Mouse (Mus musculus): ENCODE results near the gene Lims1. TPM values are rescaled to one million over a fixed set of nuclear protein-coding genes. Genes with fewer than 3 reads are reported as not detected.

The Lims1 gene
- total RNA-seq (2014; rRNA removed) (18.2 and 19.7 TPM in 2 replicates), polyA plus RNA-seq (2012; rRNA removed) (2.7 and 5.5 TPM in 2 replicates)

- H3K79me2 ChIP-seq (ENCODE audit: control insufficient read depth, insufficient read depth, low read length) = peaks cover 5% of the 10 kb centered on the region; the same call in 1 of the 2 replicates
- H3K36me3 ChIP-seq (ENCODE audit: control insufficient read depth, insufficient read depth, low read length) = no peaks in the 10 kb centered on the region
- peak within 1 kb of the TSS; percentile 76 for H3K4me3 ChIP-seq (ENCODE audit: insufficient read depth, low read depth, low read length)
- peak within 1 kb of the TSS; percentile 75 for H3K9ac ChIP-seq (ENCODE audit: low read depth, low read length)
- under 1% methylated on average over 82 of the region's 86 CpGs for WGBS
- H3K27ac ChIP-seq (replicated peaks; ENCODE audit: insufficient read depth, low read depth, low read length) = peak within 1 kb of the TSS; percentile 51
- H3K4me1 ChIP-seq (ENCODE audit: control insufficient read depth, insufficient read depth, low read length) = no peaks in the 10 kb centered on the region
- peak; percentile 92 for DNase-seq (ENCODE audit: extremely low read depth, low read depth, low spot score)
- TF ChIP-seq POLR2A (IDR thresholded peaks at IDR 0.05; ENCODE audit: extremely low read depth, insufficient read depth, low read length) = peak; percentile 90
- no peak for TF ChIP-seq CTCF (IDR thresholded peaks at IDR 0.05; ENCODE audit: low read depth, low read length)
- H3K27me3 ChIP-seq (ENCODE audit: control insufficient read depth, insufficient read depth, low read length) = no peaks in the 10 kb centered on the region
Measured at GRCm38 (mm10) chr10:58323028-58323991, at the start of gene Lims1. Gene Lims1 (plus strand): TSS chr10:58323466.

DNA sequence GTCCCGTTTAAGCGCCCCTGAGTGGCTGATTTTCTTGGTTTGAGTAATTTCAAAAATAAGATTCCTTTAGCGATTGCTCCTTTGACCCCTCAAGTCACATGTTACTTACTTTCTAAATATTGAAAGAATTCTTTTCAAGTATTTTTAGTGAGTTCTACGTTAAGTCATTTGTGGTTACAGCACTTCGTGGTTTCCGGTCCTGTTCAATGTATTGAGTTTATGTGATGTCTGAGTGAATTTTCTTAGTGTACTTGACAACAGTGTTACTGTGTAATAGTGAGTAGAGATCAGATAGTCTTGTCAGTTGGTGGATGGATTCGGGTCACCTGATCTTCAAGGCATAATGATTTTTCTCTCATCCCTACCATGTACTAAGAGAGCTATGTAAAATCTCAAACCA is 41.0 kb upstream of the Lims1 start:
- Histone ChIP-seq H3K4me3 (ENCODE audit: insufficient read depth, low read depth, low read length) (no peak overlapping the region), H3K9ac (ENCODE audit: low read depth, low read length) (no peak overlapping the region), H3K36me3 (ENCODE audit: control insufficient read depth, insufficient read depth, low read length) (peaks cover 47% of the 10 kb centered on the region), H3K4me1 (ENCODE audit: control insufficient read depth, insufficient read depth, low read length) (no peaks in the 10 kb centered on the region), H3K27me3 (ENCODE audit: control insufficient read depth, insufficient read depth, low read length) (no peaks in the 10 kb centered on the region), H3K27ac (replicated peaks; ENCODE audit: insufficient read depth, low read depth, low read length) (no peak overlapping the region), H3K79me2 (ENCODE audit: control insufficient read depth, insufficient read depth, low read length) (no peaks in the 10 kb centered on the region)
- no peak for DNase-seq (ENCODE audit: extremely low read depth, low read depth, low spot score)
- TF ChIP-seq CTCF (IDR thresholded peaks at IDR 0.05; ENCODE audit: low read depth, low read length) (no peak), POLR2A (IDR thresholded peaks at IDR 0.05; ENCODE audit: extremely low read depth, insufficient read depth, low read length) (no peak)
- 90% methylated on average over 7 of the region's 7 CpGs for WGBS

DNA sequence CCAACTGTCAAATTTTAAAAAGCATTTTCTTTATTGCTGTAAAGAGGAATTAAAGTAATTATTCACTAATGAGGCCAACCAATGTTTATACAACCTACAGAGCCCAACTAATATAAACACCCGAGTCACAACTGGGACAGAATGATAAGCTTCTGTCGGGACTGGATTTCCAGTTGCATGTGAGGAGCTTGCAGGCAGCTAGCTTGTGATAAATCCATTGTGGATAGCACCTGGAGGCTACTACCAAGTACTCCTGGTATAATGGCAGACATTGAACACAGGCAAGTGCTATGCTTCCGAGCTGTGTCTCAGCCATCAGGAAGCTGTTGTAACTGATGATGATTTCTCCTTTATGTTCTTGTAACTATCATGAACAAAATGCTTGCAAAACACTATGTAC is 32.5 kb upstream of the Lims1 start:
- Histone ChIP-seq H3K27ac (replicated peaks; ENCODE audit: insufficient read depth, low read depth, low read length) (no peak overlapping the region), H3K4me3 (ENCODE audit: insufficient read depth, low read depth, low read length) (no peak overlapping the region), H3K4me1 (ENCODE audit: control insufficient read depth, insufficient read depth, low read length) (no peaks in the 10 kb centered on the region), H3K27me3 (ENCODE audit: control insufficient read depth, insufficient read depth, low read length) (no peaks in the 10 kb centered on the region), H3K36me3 (ENCODE audit: control insufficient read depth, insufficient read depth, low read length) (peaks cover 72% of the 10 kb centered on the region), H3K79me2 (ENCODE audit: control insufficient read depth, insufficient read depth, low read length) (no peaks in the 10 kb centered on the region), H3K9ac (ENCODE audit: low read depth, low read length) (no peak overlapping the region)
- WGBS = 72% methylated on average over 3 of the region's 3 CpGs
- no peak for DNase-seq (ENCODE audit: extremely low read depth, low read depth, low spot score)
- TF ChIP-seq POLR2A (IDR thresholded peaks at IDR 0.05; ENCODE audit: extremely low read depth, insufficient read depth, low read length) (no peak), CTCF (IDR thresholded peaks at IDR 0.05; ENCODE audit: low read depth, low read length) (no peak)

GRCm38 (mm10) chr10:58294246-58294645 is 29.0 kb upstream of the Lims1 start:
- Histone ChIP-seq H3K36me3 (ENCODE audit: control insufficient read depth, insufficient read depth, low read length) (peaks cover 77% of the 10 kb centered on the region), H3K4me1 (ENCODE audit: control insufficient read depth, insufficient read depth, low read length) (no peaks in the 10 kb centered on the region), H3K27ac (replicated peaks; ENCODE audit: insufficient read depth, low read depth, low read length) (no peak overlapping the region), H3K79me2 (ENCODE audit: control insufficient read depth, insufficient read depth, low read length) (no peaks in the 10 kb centered on the region), H3K27me3 (ENCODE audit: control insufficient read depth, insufficient read depth, low read length) (no peaks in the 10 kb centered on the region), H3K9ac (ENCODE audit: low read depth, low read length) (no peak overlapping the region), H3K4me3 (ENCODE audit: insufficient read depth, low read depth, low read length) (no peak overlapping the region)
- TF ChIP-seq POLR2A (IDR thresholded peaks at IDR 0.05; ENCODE audit: extremely low read depth, insufficient read depth, low read length) = no peak
- no peak for TF ChIP-seq CTCF (IDR thresholded peaks at IDR 0.05; ENCODE audit: low read depth, low read length)
- DNase-seq (ENCODE audit: extremely low read depth, low read depth, low spot score) = no peak
- WGBS = 92% methylated on average over 3 of the region's 3 CpGs

GRCm38 (mm10) chr10:58295605-58296004 is 27.7 kb upstream of the Lims1 start:
- 67% methylated on average over 3 of the region's 3 CpGs for WGBS
- DNase-seq (ENCODE audit: extremely low read depth, low read depth, low spot score) = peak; percentile 63
- H3K27ac ChIP-seq (replicated peaks; ENCODE audit: insufficient read depth, low read depth, low read length) = no peak overlapping the region
- H3K27me3 ChIP-seq (ENCODE audit: control insufficient read depth, insufficient read depth, low read length) = no peaks in the 10 kb centered on the region
- H3K79me2 ChIP-seq (ENCODE audit: control insufficient read depth, insufficient read depth, low read length) = no peaks in the 10 kb centered on the region
- H3K36me3 ChIP-seq (ENCODE audit: control insufficient read depth, insufficient read depth, low read length) = peaks cover 79% of the 10 kb centered on the region
- H3K4me3 ChIP-seq (ENCODE audit: insufficient read depth, low read depth, low read length) = no peak overlapping the region
- TF ChIP-seq POLR2A (IDR thresholded peaks at IDR 0.05; ENCODE audit: extremely low read depth, insufficient read depth, low read length) (no peak), CTCF (IDR thresholded peaks at IDR 0.05; ENCODE audit: low read depth, low read length) (no peak)
- no peaks in the 10 kb centered on the region for H3K4me1 ChIP-seq (ENCODE audit: control insufficient read depth, insufficient read depth, low read length)
- H3K9ac ChIP-seq (ENCODE audit: low read depth, low read length) = no peak overlapping the region

GRCm38 (mm10) chr10:58304996-58305395 is 18.3 kb upstream of the Lims1 start:
- 95% methylated on average over 7 of the region's 7 CpGs for WGBS
- H3K79me2 ChIP-seq (ENCODE audit: control insufficient read depth, insufficient read depth, low read length) = no peaks in the 10 kb centered on the region
- no peak for TF ChIP-seq POLR2A (IDR thresholded peaks at IDR 0.05; ENCODE audit: extremely low read depth, insufficient read depth, low read length)
- TF ChIP-seq CTCF (IDR thresholded peaks at IDR 0.05; ENCODE audit: low read depth, low read length) = no peak

More at GRCm38 (mm10) chr10:58304996-58305395, 18.3 kb upstream of the Lims1 start:
- Histone ChIP-seq H3K4me1 (ENCODE audit: control insufficient read depth, insufficient read depth, low read length) (no peaks in the 10 kb centered on the region), H3K27me3 (ENCODE audit: control insufficient read depth, insufficient read depth, low read length) (no peaks in the 10 kb centered on the region), H3K36me3 (ENCODE audit: control insufficient read depth, insufficient read depth, low read length) (peaks cover 50% of the 10 kb centered on the region), H3K27ac (replicated peaks; ENCODE audit: insufficient read depth, low read depth, low read length) (no peak overlapping the region), H3K9ac (ENCODE audit: low read depth, low read length) (no peak overlapping the region), H3K4me3 (ENCODE audit: insufficient read depth, low read depth, low read length) (no peak overlapping the region)
- DNase-seq (ENCODE audit: extremely low read depth, low read depth, low spot score) = no peak

Measured in liver, adult 2 months (tissue).